Mouse (Mus musculus) midbrain, embryonic 14.5 days (tissue): ENCODE data around the gene Tgif1. TPM values are rescaled to one million over a fixed set of nuclear protein-coding genes. Genes with fewer than 3 reads are reported as not detected.
A peak's percentile ranks its signal among the peaks of the same experiment; 100 is the strongest.
"Not testable (repeated sequence)": the region's sequence is repeated elsewhere in the genome, so short reads cannot be mapped to it uniquely, and the experiment has no call there.

ENCODE experiments used
- ATAC-seq: fragments of 200-750 bp; cut with Nextera tagmentation; 2 replicates; pipeline ENCODE4 v1.8.0; 2017; ENCODE audit warnings: moderate number of reproducible peaks, moderate library complexity; ENCODE audit not compliant: low FRiP score, low TSS enrichment
- DNase-seq: peaks from one replicate; pipeline ENCODE4 v3.0.0-alpha.2; 2015
- H3K27ac ChIP-seq: fragments of 300-500 bp; sonication (generic); replicated peaks from 2 replicates; pipeline ENCODE4 v1.5.1; 2014; ENCODE audit warnings: mild to moderate bottlenecking, low read depth, low read length, moderate library complexity
- H3K27me3 ChIP-seq: fragments of 300-500 bp; sonication (generic); 2 replicates; pipeline ENCODE4 v1.6.1; 2014; ENCODE audit warnings: low read length, control low read depth, mixed read lengths; ENCODE audit not compliant: control insufficient read depth, insufficient read depth
- H3K36me3 ChIP-seq: fragments of 300-500 bp; sonication (generic); 2 replicates; pipeline ENCODE4 v1.6.1; 2014; ENCODE audit warnings: low read length, control low read depth; ENCODE audit not compliant: control insufficient read depth, insufficient read depth
- H3K4me1 ChIP-seq: fragments of 300-500 bp; sonication (generic); 2 replicates; pipeline ENCODE4 v1.6.1; 2014; ENCODE audit warnings: mild to moderate bottlenecking, antibody characterized with exemption, low read length, control low read depth; ENCODE audit not compliant: control insufficient read depth, insufficient read depth
- H3K4me2 ChIP-seq: fragments of 300-500 bp; sonication (generic); 2 replicates; pipeline ENCODE4 v1.6.1; 2014; ENCODE audit warnings: mild to moderate bottlenecking, low read length, moderate library complexity
- H3K4me3 ChIP-seq: fragments of 300-500 bp; sonication (generic); replicated peaks from 2 replicates; pipeline ENCODE4 v1.5.1; 2014; ENCODE audit warnings: low read depth, low read length
- H3K9ac ChIP-seq: fragments of 300-500 bp; sonication (generic); replicated peaks from 2 replicates; pipeline ENCODE4 v1.6.1; 2014; ENCODE audit warnings: mild to moderate bottlenecking, low read length, moderate library complexity
- H3K9me3 ChIP-seq: fragments of 300-500 bp; sonication (generic); 2 replicates; pipeline ENCODE4 v1.6.1; 2016; ENCODE audit warnings: low read length, control low read depth, mixed read lengths; ENCODE audit not compliant: control insufficient read depth
- WGBS: fragments of 180-500 bp; shearing (Covaris S2); extraction: QIAGEN DNeasy Blood & Tissue Kit; methylation state at CpG from one replicate; pipeline ENCODE4 v1.1.7; 2014; 5-methylcytosine and 5-hydroxymethylcytosine counted together
- polyA plus RNA-seq: library from polyadenylated mRNA; unstranded; fragments of >200 nt; fragmentation: Nextera tagmentation; extraction: Ambion mirVana; gene quantifications from 2 replicates; pipeline ENCODE4 v1.2.1, GENCODE M21; 2014

The Tgif1 gene
- polyA plus RNA-seq, 1 experiment from 2014 or later: 16.5 TPM

- WGBS: 87% methylated on average over 6 of the region's 6 CpGs
These were observed 24.1 kb downstream of the Tgif1 start for GRCm38 (mm10) chr17:70829217-70829616.

GRCm38 (mm10) chr17:70828569-70828968 lies 24.8 kb downstream of the Tgif1 start:
- ATAC-seq: no peak
- Histone ChIP-seq H3K4me2 (no peak overlapping the region), H3K9me3 (no peaks in the 10 kb centered on the region), H3K27ac (no peak overlapping the region), H3K9ac (no peak overlapping the region), H3K27me3 (no peaks in the 10 kb centered on the region), H3K4me3 (no peak overlapping the region), H3K36me3 (no peaks in the 10 kb centered on the region), H3K4me1 (no peaks in the 10 kb centered on the region)
- DNase-seq: no peak
- 88% methylated on average over 2 of the region's 2 CpGs for WGBS

More at GRCm38 (mm10) chr17:70829217-70829616, 24.1 kb downstream of the Tgif1 start:
- Histone ChIP-seq H3K27ac (no peak overlapping the region), H3K4me2 (no peak overlapping the region), H3K4me3 (no peak overlapping the region), H3K9me3 (no peaks in the 10 kb centered on the region), H3K9ac (no peak overlapping the region), H3K27me3 (no peaks in the 10 kb centered on the region), H3K4me1 (0 out of 2 replicates have a peak, but pooled peaks cover 1% of the 10 kb centered on the region), H3K36me3 (no peaks in the 10 kb centered on the region)
- DNase-seq (no peak), ATAC-seq (no peak)

- ATAC-seq (no peak), DNase-seq (no peak)
- Histone ChIP-seq H3K27ac (no peak overlapping the region), H3K27me3 (no peaks in the 10 kb centered on the region), H3K36me3 (no peaks in the 10 kb centered on the region), H3K9me3 (no peaks in the 10 kb centered on the region), H3K9ac (no peak overlapping the region), H3K4me2 (no peak overlapping the region), H3K4me3 (no peak overlapping the region), H3K4me1 (no peaks in the 10 kb centered on the region)
- WGBS: 60% methylated on average over 4 of the region's 4 CpGs
These were observed 25.2 kb downstream of the Tgif1 start for GRCm38 (mm10) chr17:70828180-70828528.

GRCm38 (mm10) chr17:70827463-70828179 lies 25.7 kb downstream of the Tgif1 start:
- not testable (repeated sequence) for H3K9me3 ChIP-seq, DNase-seq, ATAC-seq, H3K4me2 ChIP-seq, H3K27me3 ChIP-seq, H3K4me1 ChIP-seq, H3K36me3 ChIP-seq, H3K4me3 ChIP-seq, H3K9ac ChIP-seq, H3K27ac ChIP-seq
- WGBS: 88% methylated on average over 11 of the region's 11 CpGs

- H3K4me2 ChIP-seq: no peak overlapping the region
- DNase-seq (no peak), ATAC-seq (no peak)
- H3K27me3 ChIP-seq: no peaks in the 10 kb centered on the region
- H3K4me3 ChIP-seq: no peak overlapping the region
- H3K36me3 ChIP-seq: no peaks in the 10 kb centered on the region
- no peaks in the 10 kb centered on the region for H3K9me3 ChIP-seq
- H3K9ac ChIP-seq: no peak overlapping the region
- no peaks in the 10 kb centered on the region for H3K4me1 ChIP-seq
- H3K27ac ChIP-seq: no peak overlapping the region
- WGBS: 84% methylated on average over 12 of the region's 12 CpGs
These were observed 27.1 kb downstream of the Tgif1 start for GRCm38 (mm10) chr17:70826227-70826626.

- H3K27me3 ChIP-seq: peaks cover 23% of the 10 kb centered on the region
- no peak overlapping the region for H3K4me2 ChIP-seq
- no peak for ATAC-seq
- no peak for DNase-seq
- 0 out of 2 replicates have a peak, but pooled peaks cover 3% of the 10 kb centered on the region for H3K4me1 ChIP-seq
- no peaks in the 10 kb centered on the region for H3K9me3 ChIP-seq
- WGBS: 87% methylated on average over 8 of the region's 8 CpGs
- H3K9ac ChIP-seq: no peak overlapping the region
- H3K36me3 ChIP-seq: no peaks in the 10 kb centered on the region
- no peak overlapping the region for H3K4me3 ChIP-seq
- no peak overlapping the region for H3K27ac ChIP-seq
These were observed 30.3 kb downstream of the Tgif1 start for GRCm38 (mm10) chr17:70823083-70823482.

- H3K27me3 ChIP-seq: peaks cover 38% of the 10 kb centered on the region
- under 1% methylated on average over 51 of the region's 51 CpGs for WGBS
- H3K9me3 ChIP-seq: no peaks in the 10 kb centered on the region
- peak overlapping the region; percentile 57 for H3K9ac ChIP-seq
- DNase-seq (peak; percentile 75), ATAC-seq (peak; percentile 48; the same call in 1 of the 2 replicates)
- peaks cover 6% of the 10 kb centered on the region; the same call in 1 of the 2 replicates for H3K4me1 ChIP-seq
- H3K36me3 ChIP-seq: no peaks in the 10 kb centered on the region
- peak overlapping the region; percentile 44 for H3K4me3 ChIP-seq
- H3K27ac ChIP-seq: no peak overlapping the region
- peak overlapping the region; percentile 88 for H3K4me2 ChIP-seq
These were observed 35.4 kb downstream of the Tgif1 start for GRCm38 (mm10) chr17:70817862-70818451.

GRCm38 (mm10) chr17:70815001-70815400 lies 38.3 kb downstream of the Tgif1 start:
- 31% methylated on average over 8 of the region's 8 CpGs for WGBS
- ATAC-seq (no peak), DNase-seq (no peak)
- H3K27ac ChIP-seq: no peak overlapping the region
- no peaks in the 10 kb centered on the region for H3K36me3 ChIP-seq
- peaks cover 6% of the 10 kb centered on the region; the same call in 1 of the 2 replicates for H3K4me1 ChIP-seq
- no peak overlapping the region for H3K4me3 ChIP-seq
- H3K9ac ChIP-seq: no peak overlapping the region
- H3K9me3 ChIP-seq: no peaks in the 10 kb centered on the region
- peaks cover 33% of the 10 kb centered on the region for H3K27me3 ChIP-seq
- H3K4me2 ChIP-seq: no peak overlapping the region

- DNase-seq (no peak), ATAC-seq (no peak)
- Histone ChIP-seq H3K4me3 (no peak overlapping the region), H3K4me2 (no peak overlapping the region), H3K27me3 (no peaks in the 10 kb centered on the region), H3K9me3 (no peaks in the 10 kb centered on the region), H3K9ac (no peak overlapping the region), H3K36me3 (no peaks in the 10 kb centered on the region), H3K4me1 (0 out of 2 replicates have a peak, but pooled peaks cover 2% of the 10 kb centered on the region), H3K27ac (no peak overlapping the region)
- 93% methylated on average over 5 of the region's 5 CpGs for WGBS
These were observed 42.6 kb downstream of the Tgif1 start for GRCm38 (mm10) chr17:70810795-70811194.
